Mouse (Mus musculus) MEL (cell line): ENCODE measurements around the gene Vwde. TPM values are rescaled to one million over a fixed set of nuclear protein-coding genes. Genes with fewer than 3 reads are reported as not detected.

Experiments
- DNase-seq: peaks from one replicate; pipeline ENCODE4 v3.0.0; 2011; ENCODE audit warnings: low read depth, low spot score
- H3K27ac ChIP-seq: 2 replicates; pipeline ENCODE4 v1.5.1; 2012; ENCODE audit warnings: low read depth, mild to moderate bottlenecking, control low read depth, low read length, moderate library complexity; ENCODE audit not compliant: control insufficient read depth
- H3K27me3 ChIP-seq, 2 experiments: fragments of 150-350 bp in 1 of 2; sonication (generic) in 1 of 2; 2 replicates each; pipeline ENCODE4 v1.6.1; 2012; ENCODE audit warnings: low read length in 2 of 2, mild to moderate bottlenecking in 2 of 2, improper control_type of control experiment in 1 of 2, moderate library complexity in 1 of 2; ENCODE audit not compliant: insufficient read depth in 2 of 2, control insufficient read depth in 1 of 2
- H3K36me3 ChIP-seq, 2 experiments: 2 replicates each; pipeline ENCODE4 v1.6.1; 2012 to 2014; ENCODE audit warnings: low read length in 2 of 2, improper control_type of control experiment in 1 of 2, inconsistent platforms in 1 of 2, mild to moderate bottlenecking in 1 of 2; ENCODE audit not compliant: insufficient read depth in 2 of 2, control insufficient read depth in 1 of 2
- H3K4me1 ChIP-seq, 2 experiments: fragments of 150-350 bp in 1 of 2; sonication (generic) in 1 of 2; 2 replicates each; pipeline ENCODE4 v1.6.1; 2012; ENCODE audit warnings: low read length in 2 of 2, improper control_type of control experiment in 1 of 2, mild to moderate bottlenecking in 1 of 2; ENCODE audit not compliant: insufficient read depth in 2 of 2, control insufficient read depth in 1 of 2
- H3K4me3 ChIP-seq, 2 experiments: fragments of 150-350 bp in 1 of 2; sonication (generic) in 1 of 2; 2 replicates each; pipeline ENCODE4 v1.5.1; 2012; ENCODE audit warnings: low read depth in 2 of 2, low read length in 2 of 2, mild to moderate bottlenecking in 2 of 2, moderate library complexity in 2 of 2, control low read depth in 1 of 2, improper control_type of control experiment in 1 of 2; ENCODE audit not compliant: control insufficient read depth in 1 of 2, insufficient read depth in 1 of 2
- H3K79me2 ChIP-seq: 2 replicates; pipeline ENCODE4 v1.6.1; 2012; ENCODE audit warnings: mild to moderate bottlenecking, low read length, moderate library complexity; ENCODE audit not compliant: control insufficient read depth, poor library complexity, insufficient read depth
- H3K9ac ChIP-seq: 2 replicates; pipeline ENCODE4 v1.6.1; 2012; ENCODE audit warnings: low read depth, mild to moderate bottlenecking, control low read depth, low read length, moderate library complexity; ENCODE audit not compliant: control insufficient read depth, poor library complexity, severe bottlenecking
- H3K9me3 ChIP-seq: fragments of 150-350 bp; sonication (generic); replicated peaks from 2 replicates; pipeline ENCODE4 v1.6.1; 2012; ENCODE audit warnings: mild to moderate bottlenecking, low read length, improper control_type of control experiment, moderate library complexity; ENCODE audit not compliant: insufficient read depth
- CHD1 ChIP-seq: IDR thresholded peaks from 2 replicates; pipeline ENCODE4 v1.6.1; 2012; ENCODE audit warnings: low read depth, mild to moderate bottlenecking, inconsistent platforms, low read length, improper control_type of control experiment
- CHD2 ChIP-seq: IDR thresholded peaks from 2 replicates; pipeline ENCODE4 v1.6.1; 2011; ENCODE audit warnings: low read length, improper control_type of control experiment
- E2F4 ChIP-seq: IDR thresholded peaks from 2 replicates; pipeline ENCODE4 v1.6.1; 2011; ENCODE audit warnings: low read depth, low read length, improper control_type of control experiment, borderline replicate concordance
- GABPA ChIP-seq: IDR thresholded peaks from 2 replicates; pipeline ENCODE4 v1.6.1; 2012; ENCODE audit warnings: low read depth, mild to moderate bottlenecking, inconsistent platforms, low read length, improper control_type of control experiment, moderate library complexity
- HCFC1 ChIP-seq: IDR thresholded peaks from 2 replicates; pipeline ENCODE4 v1.6.1; 2012; ENCODE audit warnings: low read depth, mild to moderate bottlenecking, inconsistent platforms, low read length, improper control_type of control experiment, moderate library complexity
- JUND ChIP-seq: IDR thresholded peaks from 2 replicates; pipeline ENCODE4 v1.6.1; 2011; ENCODE audit warnings: low read depth, mild to moderate bottlenecking, improper control_type of control experiment, low read length
- KAT2A ChIP-seq: conservative IDR thresholded peaks from 2 replicates; pipeline ENCODE4 v1.6.1; 2012; ENCODE audit warnings: low read depth, low read length, improper control_type of control experiment, inconsistent platforms
- MAZ ChIP-seq: IDR thresholded peaks from 2 replicates; pipeline ENCODE4 v1.6.1; 2012; ENCODE audit warnings: low read depth, mild to moderate bottlenecking, inconsistent platforms, low read length, improper control_type of control experiment
- MEF2A ChIP-seq: IDR thresholded peaks from 2 replicates; pipeline ENCODE4 v1.6.1; 2014; ENCODE audit warnings: low read depth, mild to moderate bottlenecking, inconsistent platforms, low read length, improper control_type of control experiment; ENCODE audit not compliant: poor library complexity, insufficient replicate concordance, severe bottlenecking; ENCODE audit errors: extremely low read depth
- NELFE ChIP-seq: IDR thresholded peaks from 2 replicates; pipeline ENCODE4 v1.6.1; 2011; ENCODE audit warnings: low read depth, low read length, improper control_type of control experiment
- POLR2A ChIP-seq, 2 experiments: IDR thresholded peaks; 2 replicates each; pipeline ENCODE4 v1.6.1; 2011 to 2012; ENCODE audit warnings: low read length in 2 of 2, mild to moderate bottlenecking in 2 of 2, control low read depth in 1 of 2, improper control_type of control experiment in 1 of 2, low read depth in 1 of 2, moderate library complexity in 1 of 2; ENCODE audit not compliant: control insufficient read depth in 1 of 2, insufficient read depth in 1 of 2, poor library complexity in 1 of 2
- POLR2AphosphoS2 ChIP-seq: IDR thresholded peaks from 2 replicates; pipeline ENCODE4 v1.6.1; 2011; ENCODE audit warnings: low read length, improper control_type of control experiment
- RAD21 ChIP-seq: IDR thresholded peaks from 2 replicates; pipeline ENCODE4 v1.6.1; 2011; ENCODE audit warnings: mild to moderate bottlenecking, low read depth, low read length, improper control_type of control experiment
- SMC3 ChIP-seq: IDR thresholded peaks from 2 replicates; pipeline ENCODE4 v1.6.1; 2011; ENCODE audit warnings: low read depth, low read length, improper control_type of control experiment
- TAL1 ChIP-seq: IDR thresholded peaks from 2 replicates; pipeline ENCODE4 v1.6.1; 2012; ENCODE audit warnings: mild to moderate bottlenecking, inconsistent platforms, low read length, moderate library complexity, mixed read lengths
- TBP ChIP-seq: IDR thresholded peaks from 2 replicates; pipeline ENCODE4 v1.8.0; 2011; ENCODE audit warnings: low read depth, low read length, improper control_type of control experiment
- TCF12 ChIP-seq: IDR thresholded peaks from 2 replicates; pipeline ENCODE4 v1.6.1; 2014; ENCODE audit warnings: low read depth, mild to moderate bottlenecking, inconsistent platforms, low read length, improper control_type of control experiment, moderate library complexity
- USF1 ChIP-seq: IDR thresholded peaks from 2 replicates; pipeline ENCODE4 v1.6.1; 2014; ENCODE audit warnings: low read depth, mild to moderate bottlenecking, inconsistent platforms, low read length, improper control_type of control experiment, moderate library complexity
- ZNF384 ChIP-seq: IDR thresholded peaks from 2 replicates; pipeline ENCODE4 v1.6.1; 2012; ENCODE audit warnings: low read depth, mild to moderate bottlenecking, inconsistent platforms, low read length, improper control_type of control experiment
- polyA plus RNA-seq, 2 experiments: library from polyadenylated mRNA; stranded (reverse) in 1 of 2; unstranded in 1 of 2; fragments of >175 nt in 1 of 2; fragments of >200 nt in 1 of 2; gene quantifications; 2 replicates each; pipeline versions ENCODE4 v1.2.1 to v1.2.4; 2012; ENCODE audit warnings: low replicate concordance in 2 of 2, low read depth in 1 of 2; ENCODE audit not compliant: insufficient read length in 2 of 2, insufficient read depth in 1 of 2, missing spikeins in 1 of 2
- total RNA-seq: library from RNA; depleted of rRNA; stranded (reverse); fragments of 300-350 nt; gene quantifications from 2 replicates; pipeline ENCODE4 v1.2.3, GENCODE M21; 2012

Vwde gene
- total and polyA plus RNA-seq, 3 experiments, result not detected

- TF ChIP-seq POLR2AphosphoS2 (no peak), POLR2A (IDR thresholded peaks at IDR 0.05; ENCODE audit: control insufficient read depth in 1 of 2, insufficient read depth in 1 of 2, low read depth in 1 of 2, low read length in 2 of 2, poor library complexity in 1 of 2) (no peak), NELFE (no peak), CHD2 (no peak), ZNF384 (no peak), SMC3 (no peak)
- DNase-seq, result no peak
Observed at GRCm38 (mm10) chr6:13197486-13197885, 27.3 kb downstream of the Vwde start.

DNA sequence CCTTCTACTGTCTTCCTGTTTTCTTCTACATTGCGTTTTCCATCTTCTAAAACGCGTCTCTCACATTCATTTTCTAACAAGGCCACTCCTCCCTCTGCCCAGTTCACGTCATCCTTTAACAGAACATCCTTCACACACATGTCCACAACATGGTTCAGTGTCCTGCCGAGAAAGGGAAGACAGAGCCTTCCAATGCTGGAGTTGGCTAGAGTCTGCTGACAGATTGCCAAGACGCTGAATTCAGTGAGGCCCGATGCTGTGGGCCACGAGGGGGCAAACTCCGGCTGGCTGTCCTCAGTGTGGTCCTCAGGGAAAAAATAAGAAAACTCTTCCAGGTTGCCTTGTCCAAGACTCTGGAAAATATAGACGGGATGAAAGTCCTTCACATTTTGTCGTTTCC lies 37.9 kb downstream of the Vwde start:
- Histone ChIP-seq H3K27ac (no peak overlapping the region), H3K9me3 (no peaks in the 10 kb centered on the region), H3K27me3 (no peaks in the 10 kb centered on the region), H3K36me3 (no peaks in the 10 kb centered on the region), H3K9ac (no peak overlapping the region), H3K4me1 (no peaks in the 10 kb centered on the region), H3K4me3 (no peak overlapping the region), H3K79me2 (no peaks in the 10 kb centered on the region)
- TF ChIP-seq HCFC1, result no peak
- no peak for TF ChIP-seq NELFE
- no peak for TF ChIP-seq RAD21
- TF ChIP-seq TBP, result no peak
- TF ChIP-seq E2F4, result no peak
- TF ChIP-seq KAT2A, result no peak
- TF ChIP-seq MEF2A, result no peak
- TF ChIP-seq USF1, result no peak
- no peak for TF ChIP-seq CHD1
- TF ChIP-seq JUND, result no peak
- no peak for TF ChIP-seq MAZ
- no peak for TF ChIP-seq TCF12
- TF ChIP-seq TAL1, result no peak
- TF ChIP-seq GABPA, result no peak
- DNase-seq, result no peak

More at GRCm38 (mm10) chr6:13197486-13197885, 27.3 kb downstream of the Vwde start:
- Histone ChIP-seq H3K27me3 (no peaks in the 10 kb centered on the region), H3K27ac (no peak overlapping the region), H3K9ac (no peak overlapping the region), H3K79me2 (no peaks in the 10 kb centered on the region), H3K4me1 (no peaks in the 10 kb centered on the region), H3K9me3 (no peaks in the 10 kb centered on the region), H3K36me3 (no peaks in the 10 kb centered on the region), H3K4me3 (no peak overlapping the region)
